Mouse (Mus musculus) heart, embryonic 11.5 days (tissue): ENCODE results near the gene Bcas3. TPM values are rescaled to one million over a fixed set of nuclear protein-coding genes. Genes with fewer than 3 reads are reported as not detected.

Experiments used
- ATAC-seq: fragments of 200-750 bp; cut with Nextera tagmentation; replicated peaks from 2 replicates; pipeline ENCODE4 v1.8.0; 2017; ENCODE audit warnings: moderate library complexity; ENCODE audit not compliant: insufficient number of reproducible peaks, low FRiP score, low TSS enrichment
- H3K27ac ChIP-seq: fragments of 300-500 bp; sonication (generic); 2 replicates; pipeline ENCODE4 v1.5.1; 2014; ENCODE audit warnings: mild to moderate bottlenecking, low read depth, low read length
- H3K27me3 ChIP-seq: fragments of 300-500 bp; sonication (generic); 2 replicates; pipeline ENCODE4 v1.6.1; 2014; ENCODE audit warnings: mild to moderate bottlenecking, low read length, mixed read lengths; ENCODE audit not compliant: control insufficient read depth, insufficient read depth
- H3K36me3 ChIP-seq: fragments of 300-500 bp; sonication (generic); 2 replicates; pipeline ENCODE4 v1.6.1; 2014; ENCODE audit warnings: mild to moderate bottlenecking, low read length, moderate library complexity, mixed read lengths; ENCODE audit not compliant: control insufficient read depth, insufficient read depth
- H3K4me1 ChIP-seq: fragments of 300-500 bp; sonication (generic); 2 replicates; pipeline ENCODE4 v1.6.1; 2014; ENCODE audit warnings: low read length; ENCODE audit not compliant: control insufficient read depth, insufficient read depth
- H3K4me2 ChIP-seq: fragments of 300-500 bp; sonication (generic); 2 replicates; pipeline ENCODE4 v1.6.1; 2014; ENCODE audit warnings: mild to moderate bottlenecking, moderate library complexity
- H3K4me3 ChIP-seq: fragments of 300-500 bp; sonication (generic); 2 replicates; pipeline ENCODE4 v1.5.1; 2014; ENCODE audit warnings: low read depth, low read length
- H3K9ac ChIP-seq: fragments of 300-500 bp; sonication (generic); 2 replicates; pipeline ENCODE4 v1.6.1; 2014; ENCODE audit warnings: mild to moderate bottlenecking, low read depth, low read length, moderate library complexity
- H3K9me3 ChIP-seq: fragments of 300-500 bp; sonication (generic); replicated peaks from 2 replicates; pipeline ENCODE4 v1.6.1; 2016; ENCODE audit warnings: low read length; ENCODE audit not compliant: control insufficient read depth
- WGBS: fragments of 180-500 bp; shearing (Covaris S2); extraction: QIAGEN DNeasy Blood & Tissue Kit; methylation state at CpG from one replicate; pipeline ENCODE4 v1.1.7; 2014; ENCODE audit not compliant: insufficient replicate concordance; 5-methylcytosine and 5-hydroxymethylcytosine counted together
- polyA plus RNA-seq: library from polyadenylated mRNA; unstranded; fragments of >200 nt; fragmentation: Nextera tagmentation; extraction: Ambion mirVana; gene quantifications from 2 replicates; pipeline ENCODE4 v1.2.1, GENCODE M21; 2014

The Bcas3 gene
- polyA plus RNA-seq, 1 experiment from 2014 or later, result 22.8 TPM

DNA sequence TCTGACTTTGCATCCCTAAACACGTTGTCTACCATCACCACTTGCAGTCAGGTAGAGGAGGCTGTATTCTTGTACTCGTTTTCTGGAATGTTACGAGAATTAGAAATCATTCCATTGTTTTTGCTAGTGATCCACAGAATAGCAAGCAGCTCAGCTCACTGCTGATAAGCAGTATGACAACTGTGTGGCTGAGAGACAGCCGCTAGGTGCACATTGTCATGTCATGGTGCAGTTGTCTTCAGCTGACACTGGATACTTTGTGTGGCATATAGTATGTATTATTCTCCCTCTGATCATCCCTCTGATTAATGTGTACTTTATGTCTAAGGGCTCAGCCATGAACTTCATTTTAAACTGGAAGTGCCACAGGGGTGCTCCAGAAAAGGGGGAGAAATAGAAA lies 190.3 kb downstream of the Bcas3 start:
- H3K4me3 ChIP-seq, result no peak overlapping the region
- H3K9ac ChIP-seq, result no peak overlapping the region
- H3K9me3 ChIP-seq, result no peaks in the 10 kb centered on the region
- ATAC-seq, result no peak
- 69% methylated on average over 4 of the region's 4 CpGs for WGBS
- no peak overlapping the region for H3K4me2 ChIP-seq
- no peaks in the 10 kb centered on the region for H3K27me3 ChIP-seq
- no peaks in the 10 kb centered on the region for H3K36me3 ChIP-seq
- H3K27ac ChIP-seq, result no peak overlapping the region
- peaks cover 8% of the 10 kb centered on the region; the same call in 1 of the 2 replicates for H3K4me1 ChIP-seq

DNA sequence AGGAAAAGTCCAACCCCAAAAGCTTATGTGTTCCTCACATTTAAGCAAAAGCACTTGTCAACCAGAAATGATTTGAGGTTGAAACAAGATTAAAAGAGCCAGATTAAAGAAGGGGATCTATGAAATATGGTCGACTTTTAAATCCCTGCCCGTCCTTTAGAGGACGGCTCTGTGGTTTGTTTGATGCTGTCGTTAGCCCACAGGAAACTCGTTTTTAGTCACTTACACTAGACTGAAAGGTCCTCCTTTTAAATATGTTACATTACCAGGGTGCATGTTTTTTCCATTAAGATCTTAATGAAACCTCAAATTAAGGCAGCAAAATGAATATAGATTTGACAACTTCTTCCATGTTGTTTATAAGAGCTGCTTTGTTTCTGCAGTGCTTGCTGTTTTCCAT lies 192.6 kb downstream of the Bcas3 start:
- Histone ChIP-seq H3K9ac (no peak overlapping the region), H3K27me3 (no peaks in the 10 kb centered on the region), H3K4me3 (no peak overlapping the region), H3K36me3 (no peaks in the 10 kb centered on the region), H3K27ac (no peak overlapping the region), H3K4me2 (no peak overlapping the region), H3K9me3 (no peaks in the 10 kb centered on the region), H3K4me1 (peaks cover 8% of the 10 kb centered on the region; the same call in 1 of the 2 replicates)
- ATAC-seq, result no peak
- 70% methylated on average over 5 of the region's 5 CpGs for WGBS

DNA sequence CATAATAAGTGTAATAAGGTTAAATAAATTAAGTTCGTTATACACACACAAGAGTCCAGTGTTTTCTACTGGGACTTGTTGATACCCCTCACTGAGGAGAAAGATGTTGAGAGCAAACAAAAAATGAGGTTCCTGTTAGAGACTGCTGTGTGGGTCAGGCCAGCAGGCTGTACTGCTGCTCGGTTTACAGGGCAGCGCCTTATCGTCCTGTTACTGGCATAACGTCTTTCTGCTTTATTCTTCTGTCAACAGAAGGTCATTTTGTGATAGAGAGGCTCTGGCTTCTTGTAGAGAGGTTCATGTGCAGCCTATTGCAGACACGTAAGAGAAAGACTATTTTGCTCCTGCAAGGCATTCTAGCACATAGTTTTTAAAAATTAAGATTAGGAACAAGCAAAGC lies 195.0 kb downstream of the Bcas3 start:
- no peak overlapping the region for H3K9ac ChIP-seq
- no peak overlapping the region for H3K4me2 ChIP-seq
- 36% methylated on average over 6 of the region's 6 CpGs for WGBS
- no peak for ATAC-seq
- no peaks in the 10 kb centered on the region for H3K27me3 ChIP-seq
- H3K4me3 ChIP-seq, result no peak overlapping the region
- H3K36me3 ChIP-seq, result no peaks in the 10 kb centered on the region
- H3K27ac ChIP-seq, result no peak overlapping the region
- peaks cover 3% of the 10 kb centered on the region; the same call in 1 of the 2 replicates for H3K4me1 ChIP-seq
- no peaks in the 10 kb centered on the region for H3K9me3 ChIP-seq

DNA sequence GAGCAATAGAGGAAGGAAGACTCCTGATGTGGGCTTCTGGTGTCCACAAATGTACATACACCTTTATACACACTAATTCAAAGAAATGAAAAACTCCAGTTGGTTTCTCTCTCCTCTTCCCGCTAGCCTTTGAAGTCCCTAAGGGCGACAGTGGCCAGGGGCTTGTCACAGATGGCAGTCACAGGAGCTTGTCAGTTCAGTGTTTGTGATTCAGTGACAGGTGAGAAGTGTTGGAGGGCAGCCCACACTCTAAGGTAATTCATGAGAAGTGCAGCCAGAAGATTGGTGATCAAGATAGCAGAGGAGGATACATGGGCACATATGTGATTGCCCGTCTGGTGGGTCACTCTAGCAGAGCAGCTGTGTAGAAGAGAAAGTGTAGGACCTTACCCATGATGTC lies 196.7 kb downstream of the Bcas3 start:
- ATAC-seq, result no peak
- no peak overlapping the region for H3K9ac ChIP-seq
- H3K27ac ChIP-seq, result no peak overlapping the region
- peaks cover 3% of the 10 kb centered on the region; the same call in 1 of the 2 replicates for H3K4me1 ChIP-seq
- H3K4me3 ChIP-seq, result no peak overlapping the region
- no peaks in the 10 kb centered on the region for H3K27me3 ChIP-seq
- no peaks in the 10 kb centered on the region for H3K9me3 ChIP-seq
- no peak overlapping the region for H3K4me2 ChIP-seq
- H3K36me3 ChIP-seq, result no peaks in the 10 kb centered on the region
- 75% methylated on average over 3 of the region's 3 CpGs for WGBS

DNA sequence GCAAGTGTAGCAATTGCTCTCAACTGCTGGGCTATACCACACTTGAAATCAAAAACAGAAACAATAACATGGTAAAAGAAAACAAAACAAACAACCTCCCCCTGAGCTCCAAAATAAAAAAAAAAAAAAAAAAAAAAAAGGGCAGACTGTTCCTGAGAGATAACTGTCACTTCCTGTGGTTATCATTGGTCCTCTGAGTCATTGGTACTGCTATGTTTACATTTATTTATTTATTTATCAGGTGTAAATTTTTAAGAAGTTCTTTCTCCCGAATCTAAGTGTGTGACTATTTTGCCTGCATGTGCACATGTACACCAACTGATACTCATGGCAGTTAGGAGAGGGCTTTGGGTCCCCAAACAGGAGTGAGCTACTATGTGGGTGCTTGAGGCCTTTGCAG lies 202.1 kb downstream of the Bcas3 start:
- Histone ChIP-seq H3K27ac (no peak overlapping the region), H3K4me2 (no peak overlapping the region), H3K9me3 (no peaks in the 10 kb centered on the region), H3K4me1 (0 out of 2 replicates have a peak, but pooled peaks cover 3% of the 10 kb centered on the region), H3K36me3 (no peaks in the 10 kb centered on the region), H3K4me3 (no peak overlapping the region), H3K27me3 (no peaks in the 10 kb centered on the region), H3K9ac (no peak overlapping the region)
- no peak for ATAC-seq
- 29% methylated on average over 1 of the region's 1 CpGs for WGBS

DNA sequence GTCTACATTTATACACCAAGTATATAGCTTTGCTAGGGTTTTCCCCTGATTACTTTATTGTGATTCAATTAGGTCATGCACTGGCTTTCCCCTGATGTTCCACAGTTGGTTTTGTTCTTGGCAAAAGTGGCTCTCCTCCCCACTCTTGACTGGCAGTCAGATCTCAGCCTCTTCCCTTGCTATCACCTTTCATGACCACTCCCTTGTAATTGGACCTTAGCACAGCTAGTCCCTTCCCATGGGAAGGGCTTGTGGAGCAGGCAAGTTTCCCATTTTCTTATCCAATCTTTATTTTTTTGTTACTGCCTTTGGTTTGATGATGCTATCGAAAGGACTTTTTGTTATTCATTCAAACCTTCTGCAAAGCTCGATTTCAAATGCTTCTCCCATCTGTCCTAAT lies 202.8 kb downstream of the Bcas3 start:
- H3K27me3 ChIP-seq, result no peaks in the 10 kb centered on the region
- 77% methylated on average over 2 of the region's 2 CpGs for WGBS
- no peak overlapping the region for H3K9ac ChIP-seq
- H3K4me1 ChIP-seq, result 0 out of 2 replicates have a peak, but pooled peaks cover 3% of the 10 kb centered on the region
- no peak overlapping the region for H3K4me2 ChIP-seq
- H3K27ac ChIP-seq, result no peak overlapping the region
- no peak for ATAC-seq
- H3K9me3 ChIP-seq, result no peaks in the 10 kb centered on the region
- no peak overlapping the region for H3K4me3 ChIP-seq
- H3K36me3 ChIP-seq, result no peaks in the 10 kb centered on the region

DNA sequence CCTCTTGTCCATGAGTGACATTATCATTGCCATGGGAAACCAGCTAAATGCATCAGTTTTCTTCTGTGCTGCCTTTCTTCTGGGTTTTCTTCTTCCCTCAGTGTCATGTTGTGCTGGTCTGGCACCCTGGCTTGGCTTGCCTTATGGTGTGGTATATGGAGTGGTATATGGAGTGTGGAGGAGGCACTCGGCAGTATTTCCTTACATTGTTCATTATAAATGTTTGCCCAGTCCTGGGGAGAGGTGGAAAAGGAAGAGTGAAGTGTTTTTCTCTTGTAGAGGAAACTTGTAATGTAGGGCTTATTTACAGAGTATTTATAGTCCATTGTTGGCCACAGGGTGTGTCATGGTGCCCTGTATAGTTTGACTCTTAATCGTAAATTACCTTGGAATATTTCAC lies 212.1 kb downstream of the Bcas3 start:
- no peak overlapping the region for H3K4me3 ChIP-seq
- H3K4me2 ChIP-seq, result no peak overlapping the region
- no peak for ATAC-seq
- no peaks in the 10 kb centered on the region for H3K9me3 ChIP-seq
- H3K4me1 ChIP-seq, result no peaks in the 10 kb centered on the region
- H3K27me3 ChIP-seq, result no peaks in the 10 kb centered on the region
- no peaks in the 10 kb centered on the region for H3K36me3 ChIP-seq
- H3K27ac ChIP-seq, result no peak overlapping the region
- WGBS, result 62% methylated on average over 2 of the region's 2 CpGs
- H3K9ac ChIP-seq, result no peak overlapping the region

DNA sequence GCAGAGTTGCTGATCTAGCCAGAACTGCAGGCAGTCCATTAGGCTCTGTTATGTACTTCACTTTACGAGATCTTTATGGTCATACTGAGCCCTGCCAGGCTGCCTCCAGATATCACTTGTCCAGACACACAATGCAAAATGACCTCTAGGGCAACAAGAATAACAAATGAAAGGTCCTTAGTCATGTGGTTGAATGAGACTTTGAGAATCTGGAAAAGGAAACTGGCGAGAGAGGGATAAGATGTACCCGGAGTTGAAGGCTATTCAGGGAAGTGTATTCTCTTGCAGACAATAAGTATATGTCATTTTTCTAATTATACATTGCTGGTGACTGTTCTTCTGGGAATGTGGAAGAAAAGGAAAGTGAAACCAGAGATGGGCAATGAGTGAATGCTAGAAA lies 218.1 kb downstream of the Bcas3 start:
- H3K9me3 ChIP-seq, result no peaks in the 10 kb centered on the region
- no peak overlapping the region for H3K27ac ChIP-seq
- H3K4me3 ChIP-seq, result no peak overlapping the region
- H3K9ac ChIP-seq, result no peak overlapping the region
- H3K4me2 ChIP-seq, result no peak overlapping the region
- H3K27me3 ChIP-seq, result no peaks in the 10 kb centered on the region
- H3K36me3 ChIP-seq, result no peaks in the 10 kb centered on the region
- ATAC-seq, result no peak
- H3K4me1 ChIP-seq, result peaks cover 38% of the 10 kb centered on the region
- 41% methylated on average over 3 of the region's 3 CpGs for whole genome bisulfite sequencing

DNA sequence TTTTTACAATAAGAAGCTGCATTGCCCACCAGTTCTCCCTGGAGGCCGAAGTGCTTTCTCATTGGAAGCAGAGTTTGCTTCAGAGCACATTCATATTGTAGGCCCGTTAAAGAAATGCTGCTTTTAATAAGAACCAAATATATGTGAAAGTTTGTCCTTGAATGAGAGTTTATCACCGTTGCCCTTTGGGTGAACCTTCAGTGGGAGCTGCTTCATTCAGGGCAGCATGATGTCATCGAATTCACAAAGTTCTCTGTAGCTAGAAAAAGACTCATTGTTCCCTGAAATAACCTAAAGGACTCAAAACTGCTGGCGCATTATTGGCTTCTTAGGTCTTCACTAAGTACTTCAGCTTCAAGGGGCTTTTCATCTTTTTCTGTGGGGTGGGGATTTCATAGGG lies 219.0 kb downstream of the Bcas3 start:
- ATAC-seq, result no peak

More for the DNA sequence above, 219.0 kb downstream of the Bcas3 start:
- H3K27me3 ChIP-seq, result no peaks in the 10 kb centered on the region
- no peak overlapping the region for H3K9ac ChIP-seq
- H3K4me1 ChIP-seq, result peaks cover 38% of the 10 kb centered on the region
- peak overlapping the region; percentile 71 for H3K27ac ChIP-seq
- H3K4me2 ChIP-seq, result peak overlapping the region; percentile 10; the same call in 1 of the 2 replicates
- no peaks in the 10 kb centered on the region for H3K36me3 ChIP-seq
- 36% methylated on average over 5 of the region's 5 CpGs for WGBS
- H3K4me3 ChIP-seq, result no peak overlapping the region
- H3K9me3 ChIP-seq, result no peaks in the 10 kb centered on the region
